Mouse (Mus musculus) ES-Bruce4 (cell line): ENCODE data around the gene Zfp109. TPM values are rescaled to one million over a fixed set of nuclear protein-coding genes. Genes with fewer than 3 reads are reported as not detected.

ENCODE experiments used
- H3K27ac ChIP-seq: 2 replicates; pipeline ENCODE4 v1.5.1; 2012; ENCODE audit warnings: low read length, inconsistent platforms; ENCODE audit not compliant: insufficient read depth
- H3K27me3 ChIP-seq: 2 replicates; pipeline ENCODE4 v1.6.1; 2012; ENCODE audit warnings: mild to moderate bottlenecking, low read length, inconsistent platforms; ENCODE audit not compliant: control insufficient read depth, poor library complexity, insufficient read depth, severe bottlenecking
- H3K36me3 ChIP-seq: 2 replicates; pipeline ENCODE4 v1.6.1; 2012; ENCODE audit warnings: inconsistent platforms, mild to moderate bottlenecking, low read length, moderate library complexity; ENCODE audit not compliant: control insufficient read depth, poor library complexity, insufficient read depth, severe bottlenecking
- H3K4me1 ChIP-seq: one replicate; pipeline ENCODE4 v1.8.1; 2011; ENCODE audit warnings: low read length; ENCODE audit not compliant: control insufficient read depth, insufficient read depth
- H3K4me3 ChIP-seq: 2 replicates; pipeline ENCODE4 v1.5.1; 2011; ENCODE audit warnings: low read depth, mild to moderate bottlenecking, low read length
- H3K9ac ChIP-seq: 2 replicates; pipeline ENCODE4 v1.6.1; 2012; ENCODE audit warnings: low read depth, mild to moderate bottlenecking, inconsistent platforms; ENCODE audit not compliant: poor library complexity, severe bottlenecking
- H3K9me3 ChIP-seq: replicated peaks from 2 replicates; pipeline ENCODE4 v1.6.1; 2012; ENCODE audit warnings: mild to moderate bottlenecking, low read length, inconsistent platforms; ENCODE audit not compliant: control insufficient read depth, poor library complexity, insufficient read depth, severe bottlenecking
- CTCF ChIP-seq: IDR thresholded peaks from one replicate; pipeline ENCODE4 v1.8.1; 2011; ENCODE audit warnings: low read depth, low read length
- EP300 ChIP-seq: IDR thresholded peaks from 2 replicates; pipeline ENCODE4 v1.6.1; 2011; ENCODE audit warnings: low read depth, low read length; ENCODE audit not compliant: insufficient read depth
- POLR2A ChIP-seq: IDR thresholded peaks from one replicate; pipeline ENCODE4 v1.8.1; 2011; ENCODE audit warnings: low read length; ENCODE audit not compliant: insufficient read depth
- polyA plus RNA-seq: library from polyadenylated mRNA; stranded (reverse); fragments of >200 nt; gene quantifications from 2 replicates; pipeline ENCODE4 v1.2.4, GENCODE M21; 2011; ENCODE audit warnings: low read depth; ENCODE audit not compliant: missing spikeins, insufficient read depth, insufficient read length

Gene Zfp109
- polyA plus RNA-seq, 1 experiment: 4.5 TPM

DNA sequence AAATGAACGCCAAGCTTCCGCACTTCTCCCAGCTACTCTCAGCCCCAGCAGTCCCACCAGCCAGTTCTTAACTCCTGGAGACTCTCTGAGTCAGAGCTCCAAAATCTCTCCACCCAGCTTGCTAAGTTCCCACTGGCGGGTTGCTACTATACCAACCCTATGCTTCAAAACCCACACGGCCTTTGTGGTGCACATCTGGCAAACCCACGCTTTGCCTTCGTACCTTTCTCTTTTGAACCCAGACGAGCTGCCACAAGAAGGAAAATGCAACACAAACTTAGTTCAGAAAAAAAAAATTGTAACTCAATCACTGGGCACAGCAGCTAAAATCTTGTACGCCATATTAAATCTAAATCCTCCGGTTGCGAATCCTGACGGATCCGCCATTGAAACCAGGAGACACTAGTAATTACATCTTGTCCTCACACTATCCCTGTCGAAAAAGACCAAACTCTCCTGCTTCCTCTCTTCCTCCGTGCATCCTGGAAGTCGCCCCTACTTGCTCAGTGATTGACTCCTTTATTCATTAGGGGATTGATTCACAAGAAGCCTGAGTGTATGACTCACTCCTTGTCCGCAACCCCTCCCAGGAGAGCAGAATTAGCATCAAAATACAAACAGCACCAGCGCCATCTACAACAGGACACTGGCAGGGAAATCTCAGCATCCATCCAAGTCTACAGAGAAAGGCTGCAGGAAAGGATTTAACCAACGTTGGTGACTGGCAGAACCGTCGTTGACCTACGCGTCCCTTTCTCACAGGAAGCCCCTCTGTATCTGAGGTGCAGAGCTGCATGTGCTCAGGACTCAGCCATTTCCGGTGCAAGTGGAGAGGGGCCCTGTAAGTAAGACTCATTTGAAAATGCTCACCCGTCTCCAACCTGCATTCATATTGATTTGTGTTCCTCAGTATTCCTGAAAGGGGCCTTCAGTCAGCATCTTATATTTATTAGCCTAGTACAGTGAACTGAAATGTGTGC is 31.1 kb upstream of the Zfp109 start:
- TF ChIP-seq POLR2A: no peak
- TF ChIP-seq CTCF: no peak
- no peak for TF ChIP-seq EP300
- Histone ChIP-seq H3K27ac (peak overlapping the region; percentile 95), H3K9me3 (no peaks in the 10 kb centered on the region), H3K9ac (peak overlapping the region; percentile 54), H3K4me3 (peak overlapping the region; percentile 58), H3K36me3 (no peaks in the 10 kb centered on the region), H3K4me1 (no peaks in the 10 kb centered on the region), H3K27me3 (no peaks in the 10 kb centered on the region)

DNA sequence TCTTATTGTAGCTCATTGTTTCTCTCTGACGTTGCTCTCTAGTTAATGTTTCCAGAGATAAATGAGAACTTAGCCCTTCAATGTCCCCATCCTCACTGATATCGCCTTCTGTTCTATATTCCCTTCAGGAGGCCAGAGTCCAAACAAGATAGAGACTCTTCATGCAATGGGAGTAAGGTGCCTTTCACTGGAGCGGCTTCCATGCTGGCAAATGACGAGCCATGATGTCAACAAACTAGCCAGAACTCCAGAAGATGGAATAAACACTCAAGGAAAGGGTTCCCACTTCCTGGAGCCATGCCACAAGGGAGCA is 22.6 kb upstream of the Zfp109 start:
- H3K4me3 ChIP-seq: no peak overlapping the region
- TF ChIP-seq CTCF (no peak), EP300 (no peak)
- H3K27ac ChIP-seq: no peak overlapping the region
- H3K4me1 ChIP-seq: no peaks in the 10 kb centered on the region
- H3K36me3 ChIP-seq: no peaks in the 10 kb centered on the region
- H3K9me3 ChIP-seq: no peaks in the 10 kb centered on the region
- no peaks in the 10 kb centered on the region for H3K27me3 ChIP-seq
- no peak overlapping the region for H3K9ac ChIP-seq

DNA sequence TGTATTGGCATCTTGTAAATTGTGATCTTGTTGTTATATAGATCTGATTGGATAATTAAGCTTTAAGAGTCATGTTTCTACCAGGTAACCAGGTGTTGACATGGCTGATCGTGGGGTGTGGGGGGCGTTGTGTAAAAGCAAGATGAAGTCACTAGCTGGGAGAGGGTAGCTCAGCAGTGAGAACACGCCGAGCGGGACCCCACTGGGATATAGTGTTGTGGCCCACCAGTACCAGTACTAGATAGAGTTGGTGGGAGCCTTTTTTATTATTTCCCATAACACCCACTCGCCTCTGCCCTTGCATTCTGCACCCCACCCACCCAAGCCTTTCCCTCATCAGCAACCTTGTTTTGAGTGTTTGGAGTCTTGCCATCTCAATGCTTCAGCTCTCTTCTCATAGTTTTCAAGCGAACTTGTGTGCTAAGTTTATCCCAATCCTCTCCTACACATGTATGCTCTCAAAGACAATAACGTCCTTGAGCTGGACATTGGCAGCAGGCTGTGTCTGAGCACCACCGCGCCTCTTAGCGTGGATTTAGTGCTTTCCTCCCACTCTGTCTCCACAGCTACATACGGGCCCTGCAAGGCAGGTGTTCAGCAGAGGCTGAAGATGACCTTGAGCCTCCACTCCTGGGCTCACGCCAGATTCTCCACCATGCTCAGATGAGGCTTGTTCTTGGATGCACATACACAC is 22.1 kb upstream of the Zfp109 start:
- H3K9me3 ChIP-seq: no peaks in the 10 kb centered on the region
- no peaks in the 10 kb centered on the region for H3K36me3 ChIP-seq
- no peak overlapping the region for H3K9ac ChIP-seq

DNA sequence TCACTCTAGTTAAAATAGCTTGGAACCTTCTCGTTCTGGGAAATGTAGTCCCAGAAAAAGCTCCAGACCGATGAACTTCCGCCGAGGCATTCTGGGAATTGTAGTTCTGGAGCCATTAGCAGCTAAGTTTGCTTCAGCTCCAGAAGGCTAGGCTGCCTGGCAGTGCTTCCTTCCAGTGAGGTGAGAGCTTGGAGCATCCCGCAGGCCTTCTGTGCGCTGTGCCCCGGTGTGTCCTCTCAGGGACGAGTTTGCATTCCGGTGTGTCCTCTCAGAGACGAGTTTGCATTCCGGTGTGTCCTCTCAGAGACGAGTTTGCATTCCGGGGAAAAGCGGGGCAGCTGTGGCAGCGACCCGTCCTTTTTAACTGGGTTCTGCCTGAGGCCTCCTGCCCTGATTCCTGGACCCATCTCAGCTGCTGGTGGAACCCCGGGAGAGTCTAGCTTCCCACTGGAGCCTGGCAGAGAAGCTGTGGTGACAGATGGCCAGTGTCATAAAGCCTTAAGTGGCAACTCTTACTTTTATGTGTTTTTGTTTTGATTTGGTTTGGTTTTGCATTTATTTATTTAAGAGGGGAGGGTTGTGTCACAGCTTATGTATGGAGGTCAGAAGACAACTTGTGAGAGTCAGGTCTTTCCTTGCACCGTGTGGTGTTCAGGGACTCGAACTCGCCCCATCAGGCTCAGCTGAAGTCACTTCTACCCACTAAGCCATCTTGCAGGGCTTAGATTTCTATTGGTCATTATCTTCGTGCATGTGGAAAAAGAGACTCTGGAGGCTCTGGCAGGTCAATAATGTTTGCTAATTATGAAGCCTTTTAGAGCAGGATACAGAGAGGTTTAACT is 17.5 kb upstream of the Zfp109 start, which contains the start of gene Zfp108:
Zfp108 (plus strand) TSS at position 162 of the 842 bp plus-strand sequence.
- H3K27ac ChIP-seq: no peak within 1 kb of the TSS; the same call in 1 of the 2 replicates
- H3K27me3 ChIP-seq: no peaks in the 10 kb centered on the region
- no peaks in the 10 kb centered on the region for H3K4me1 ChIP-seq
- no peak for TF ChIP-seq POLR2A
- TF ChIP-seq EP300: no peak
- no peak for TF ChIP-seq CTCF
- peak within 1 kb of the TSS; percentile 95 for H3K4me3 ChIP-seq
- peaks cover 26% of the 10 kb centered on the region for H3K9me3 ChIP-seq
- H3K36me3 ChIP-seq: no peaks in the 10 kb centered on the region
- H3K9ac ChIP-seq: peak within 1 kb of the TSS; percentile 10; the same call in 1 of the 2 replicates

More for the DNA sequence above, 22.1 kb upstream of the Zfp109 start:
- no peaks in the 10 kb centered on the region for H3K27me3 ChIP-seq
- H3K4me3 ChIP-seq: no peak overlapping the region
- no peaks in the 10 kb centered on the region for H3K4me1 ChIP-seq
- TF ChIP-seq CTCF (no peak), POLR2A (no peak), EP300 (no peak)
- H3K27ac ChIP-seq: no peak overlapping the region

DNA sequence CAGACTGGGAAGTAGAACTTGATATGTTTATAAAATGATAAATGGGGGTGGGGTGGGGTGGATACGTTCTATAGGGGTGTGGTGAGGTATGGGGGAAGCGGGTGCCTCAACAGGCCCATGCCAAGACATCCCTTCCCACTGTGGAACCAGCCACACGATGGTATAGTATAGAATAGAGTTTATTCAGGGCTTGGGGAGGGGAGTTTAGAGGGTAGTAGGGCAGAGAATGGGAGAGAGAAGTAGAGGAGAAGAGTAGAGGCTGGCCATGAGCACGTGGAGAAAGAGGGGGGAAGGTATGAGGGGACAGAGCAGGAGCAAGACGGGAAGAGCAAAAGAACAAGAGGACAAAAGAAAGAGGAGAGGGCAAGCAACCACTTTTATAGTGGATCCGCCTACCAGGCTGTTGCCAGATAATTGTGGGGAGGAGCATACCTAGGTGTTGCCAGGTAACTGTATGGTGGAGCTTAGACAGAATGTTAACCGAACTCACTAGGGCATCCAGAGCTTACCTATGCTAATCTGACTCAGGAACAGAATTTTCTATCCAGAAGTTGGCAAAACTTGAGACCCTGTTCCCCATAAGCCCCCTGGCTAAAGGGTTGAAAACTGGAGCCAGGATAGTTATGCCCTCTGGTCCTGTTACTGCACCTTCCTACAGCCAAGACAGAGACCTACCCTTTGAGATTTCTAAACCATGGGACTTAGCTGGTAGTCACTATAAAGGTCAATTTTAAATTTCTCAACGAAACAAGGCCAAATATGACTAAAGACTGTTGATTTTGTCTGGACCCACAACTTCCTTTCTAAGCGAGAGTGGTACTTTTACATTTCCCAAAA is 16.6 kb upstream of the Zfp109 start:
- Histone ChIP-seq H3K9me3 (peaks cover 29% of the 10 kb centered on the region), H3K27ac (no peak overlapping the region; the same call in 1 of the 2 replicates), H3K4me3 (no peak overlapping the region), H3K9ac (0 out of 2 replicates have a peak overlapping the region, but pooled peaks have one; percentile 10), H3K36me3 (no peaks in the 10 kb centered on the region), H3K4me1 (no peaks in the 10 kb centered on the region), H3K27me3 (no peaks in the 10 kb centered on the region)
- TF ChIP-seq EP300 (no peak), CTCF (no peak), POLR2A (no peak)
